Mouse (Mus musculus) megakaryocyte, embryonic 14.5 days (primary cell): Measurements from ENCODE around the gene Mybphl. TPM values are rescaled to one million over a fixed set of nuclear protein-coding genes. Genes with fewer than 3 reads are reported as not detected.

ENCODE experiments used
- H3K27me3 ChIP-seq: replicated peaks from 2 replicates; pipeline ENCODE3; 2012; ENCODE audit warnings: inconsistent platforms
- H3K36me3 ChIP-seq: replicated peaks from 2 replicates; pipeline ENCODE3; 2012; ENCODE audit warnings: low read length, inconsistent platforms, mixed read lengths
- H3K4me1 ChIP-seq: 2 replicates; pipeline ENCODE4 v1.6.1; 2012; ENCODE audit warnings: inconsistent platforms
- H3K4me3 ChIP-seq: replicated peaks from 2 replicates; pipeline ENCODE3; 2012; ENCODE audit warnings: moderate library complexity, mild to moderate bottlenecking, inconsistent platforms
- H3K9me3 ChIP-seq: 2 replicates; pipeline ENCODE4 v1.6.1; 2012; ENCODE audit warnings: inconsistent platforms
- FLI1 ChIP-seq: IDR thresholded peaks from 2 replicates; pipeline ENCODE4 v1.6.1; 2012; ENCODE audit warnings: low read length, inconsistent platforms, mixed read lengths
- GATA1 ChIP-seq: IDR thresholded peaks from 3 replicates; pipeline ENCODE4 v1.6.1; 2012; ENCODE audit warnings: mixed read lengths, low read length, inconsistent platforms, borderline replicate concordance
- polyA plus RNA-seq: library from polyadenylated mRNA; stranded (reverse); fragments of >175 nt; gene quantifications from 2 replicates; pipeline ENCODE4 v1.2.3, GENCODE M21; 2012; ENCODE audit warnings: low replicate concordance; ENCODE audit not compliant: insufficient read depth

Gene Mybphl
- polyA plus RNA-seq, 1 experiment, result not detected

- H3K4me1 ChIP-seq, result peaks cover 15% of the 10 kb centered on the region
- H3K27me3 ChIP-seq, result no peaks in the 10 kb centered on the region
- peaks cover 100% of the 10 kb centered on the region for H3K36me3 ChIP-seq
- TF ChIP-seq GATA1, result no peak
- no peak overlapping the region for H3K4me3 ChIP-seq
- peaks cover 20% of the 10 kb centered on the region for H3K9me3 ChIP-seq
Measured at GRCm38 (mm10) chr3:108336878-108337277, 27.8 kb upstream of the Mybphl start.

GRCm38 (mm10) chr3:108341040-108341439 lies 23.7 kb upstream of the Mybphl start:
- no peaks in the 10 kb centered on the region for H3K27me3 ChIP-seq
- H3K4me1 ChIP-seq, result no peaks in the 10 kb centered on the region
- no peak overlapping the region for H3K4me3 ChIP-seq
- H3K36me3 ChIP-seq, result peaks cover 98% of the 10 kb centered on the region
- TF ChIP-seq GATA1 (no peak), FLI1 (no peak)
- H3K9me3 ChIP-seq, result 0 out of 2 replicates have a peak, but pooled peaks cover 2% of the 10 kb centered on the region

DNA sequence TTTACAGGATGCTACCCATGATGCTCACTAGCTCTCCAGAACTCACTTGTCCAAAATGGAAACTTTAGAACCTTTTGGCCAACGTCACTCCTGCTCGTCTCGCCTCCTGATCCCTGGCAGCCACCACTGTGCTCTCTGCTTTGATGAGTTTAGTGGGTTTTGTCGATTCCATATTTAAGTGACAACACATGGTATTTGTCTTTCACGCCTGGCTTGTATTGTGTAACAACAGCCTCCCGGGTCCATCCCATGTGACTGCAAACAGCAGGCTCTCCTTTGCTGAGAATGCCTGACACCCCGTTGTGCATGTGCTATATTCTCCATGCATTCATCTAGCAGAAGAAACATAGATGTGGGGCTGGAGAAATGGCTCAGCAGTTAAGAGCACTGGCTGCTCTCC lies 22.5 kb upstream of the Mybphl start:
- no peaks in the 10 kb centered on the region for H3K27me3 ChIP-seq
- TF ChIP-seq FLI1 (no peak), GATA1 (no peak)
- no peaks in the 10 kb centered on the region for H3K4me1 ChIP-seq

GRCm38 (mm10) chr3:108345855-108346254 lies 18.9 kb upstream of the Mybphl start:
- H3K4me3 ChIP-seq, result no peak overlapping the region
- TF ChIP-seq FLI1, result no peak
- no peak for TF ChIP-seq GATA1
- H3K9me3 ChIP-seq, result no peaks in the 10 kb centered on the region
- H3K36me3 ChIP-seq, result peaks cover 98% of the 10 kb centered on the region
- H3K27me3 ChIP-seq, result peaks cover 1% of the 10 kb centered on the region
- peaks cover 14% of the 10 kb centered on the region for H3K4me1 ChIP-seq

More for the DNA sequence above, 22.5 kb upstream of the Mybphl start:
- H3K4me3 ChIP-seq, result no peak overlapping the region
- H3K9me3 ChIP-seq, result no peaks in the 10 kb centered on the region
- H3K36me3 ChIP-seq, result peaks cover 98% of the 10 kb centered on the region

GRCm38 (mm10) chr3:108348376-108348775 lies 16.3 kb upstream of the Mybphl start:
- Histone ChIP-seq H3K27me3 (peaks cover 3% of the 10 kb centered on the region), H3K36me3 (peaks cover 95% of the 10 kb centered on the region), H3K9me3 (no peaks in the 10 kb centered on the region), H3K4me1 (peaks cover 15% of the 10 kb centered on the region), H3K4me3 (no peak overlapping the region)
- TF ChIP-seq GATA1 (no peak), FLI1 (no peak)

- Histone ChIP-seq H3K36me3 (peaks cover 92% of the 10 kb centered on the region), H3K27me3 (peaks cover 3% of the 10 kb centered on the region), H3K4me1 (peaks cover 12% of the 10 kb centered on the region), H3K4me3 (peak overlapping the region; percentile 12), H3K9me3 (no peaks in the 10 kb centered on the region)
- TF ChIP-seq GATA1 (no peak), FLI1 (no peak)
Measured at GRCm38 (mm10) chr3:108355245-108355644, 9.5 kb upstream of the Mybphl start.

DNA sequence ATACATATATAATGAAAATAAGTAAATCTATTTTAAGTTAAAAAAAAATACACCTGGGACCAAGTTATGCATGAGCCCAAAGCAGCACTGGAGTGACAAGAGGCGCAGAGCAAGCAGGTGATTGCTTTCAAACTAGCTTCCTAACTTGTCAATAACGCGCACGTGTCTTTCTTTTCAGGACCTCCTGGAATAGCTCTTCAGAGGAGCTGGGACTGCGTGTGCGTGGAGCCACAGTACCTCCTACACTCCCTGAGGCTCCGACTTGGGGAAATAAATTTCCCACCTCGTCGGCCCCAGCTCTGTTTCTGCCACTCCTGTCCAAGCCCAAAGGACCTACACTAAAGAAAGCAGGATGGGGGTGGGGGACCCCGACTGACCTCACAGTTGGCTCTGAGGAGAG lies 7.7 kb upstream of the Mybphl start:
- Histone ChIP-seq H3K27me3 (no peaks in the 10 kb centered on the region), H3K4me1 (peaks cover 20% of the 10 kb centered on the region), H3K36me3 (peaks cover 81% of the 10 kb centered on the region), H3K4me3 (no peak overlapping the region), H3K9me3 (no peaks in the 10 kb centered on the region)
- TF ChIP-seq FLI1, result no peak
- TF ChIP-seq GATA1, result no peak

GRCm38 (mm10) chr3:108358445-108358844 lies 6.3 kb upstream of the Mybphl start:
- Histone ChIP-seq H3K4me1 (peaks cover 28% of the 10 kb centered on the region), H3K27me3 (no peaks in the 10 kb centered on the region), H3K9me3 (no peaks in the 10 kb centered on the region), H3K4me3 (no peak overlapping the region), H3K36me3 (peaks cover 69% of the 10 kb centered on the region)
- TF ChIP-seq GATA1, result no peak

DNA sequence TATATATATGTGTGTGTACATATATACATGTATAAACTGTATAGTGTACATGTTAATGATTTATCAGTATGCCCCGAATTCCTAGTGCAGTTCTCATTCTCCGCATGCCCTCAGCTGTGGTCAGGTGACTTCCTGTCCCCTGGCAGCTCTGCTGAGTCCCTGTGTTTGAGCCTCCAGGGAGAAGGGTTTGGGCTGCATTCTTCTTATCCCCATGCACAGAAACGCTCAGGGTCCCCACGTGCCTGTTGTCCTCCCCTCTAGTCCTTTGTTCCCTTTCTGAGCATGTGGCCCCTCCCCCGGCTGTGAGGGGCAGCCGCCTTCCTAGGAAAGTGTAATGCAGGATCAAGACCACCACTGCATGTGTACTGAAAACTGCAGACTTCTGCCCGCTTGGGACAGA lies 3.8 kb upstream of the Mybphl start:
- Histone ChIP-seq H3K4me3 (no peak overlapping the region), H3K36me3 (peaks cover 45% of the 10 kb centered on the region), H3K9me3 (no peaks in the 10 kb centered on the region), H3K27me3 (peaks cover 3% of the 10 kb centered on the region), H3K4me1 (peaks cover 47% of the 10 kb centered on the region)
- no peak for TF ChIP-seq GATA1
- no peak for TF ChIP-seq FLI1

DNA sequence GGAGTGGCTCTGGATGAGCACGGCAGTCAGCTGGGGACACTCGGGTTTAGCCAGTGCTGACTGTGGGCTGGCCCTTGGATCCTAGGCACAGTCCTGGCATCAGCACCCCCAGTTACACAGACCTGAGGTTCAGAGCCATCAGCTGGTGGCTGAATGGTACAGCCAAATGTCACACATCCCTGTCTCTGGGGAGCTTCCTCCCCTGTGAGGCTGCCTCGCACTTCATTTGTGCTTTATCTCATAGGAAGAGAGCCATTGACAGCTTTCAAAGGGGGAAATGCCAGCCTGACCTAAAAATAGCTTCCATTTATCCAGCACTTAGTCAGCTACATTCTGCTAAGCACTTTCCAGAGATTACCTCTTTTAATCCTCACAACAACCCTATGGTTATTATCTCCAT lies 1.1 kb upstream of the Mybphl start:
- Histone ChIP-seq H3K4me1 (peaks cover 52% of the 10 kb centered on the region), H3K36me3 (peaks cover 17% of the 10 kb centered on the region), H3K27me3 (peaks cover 16% of the 10 kb centered on the region), H3K9me3 (no peaks in the 10 kb centered on the region), H3K4me3 (peak overlapping the region; percentile 59)
- TF ChIP-seq GATA1 (no peak), FLI1 (no peak)

DNA sequence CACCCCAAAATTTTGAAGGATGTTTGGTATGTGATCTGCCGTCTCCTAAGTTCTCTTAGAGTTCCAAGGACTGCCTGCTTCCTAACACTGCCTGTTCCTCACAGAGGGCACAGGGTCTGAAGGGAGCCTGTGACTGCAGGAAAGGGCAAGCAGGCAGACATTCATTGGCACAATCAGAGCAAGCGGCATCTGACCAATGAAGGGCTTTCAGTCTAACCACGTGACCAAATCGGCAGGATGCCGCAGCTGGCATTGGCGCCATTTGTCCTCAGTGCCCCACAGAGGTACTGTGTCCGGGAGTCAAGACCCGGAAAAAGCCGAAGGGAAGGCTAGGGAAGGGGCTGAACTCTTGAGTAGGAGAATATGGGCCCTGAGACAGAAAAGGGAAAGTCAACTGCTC lies 2.5 kb downstream of the Mybphl start:
- Histone ChIP-seq H3K36me3 (no peaks in the 10 kb centered on the region), H3K27me3 (peaks cover 26% of the 10 kb centered on the region), H3K4me3 (no peak overlapping the region), H3K4me1 (peaks cover 61% of the 10 kb centered on the region), H3K9me3 (no peaks in the 10 kb centered on the region)
- no peak for TF ChIP-seq GATA1
- TF ChIP-seq FLI1, result no peak
